Comparison of ENCODE assay signal across 9 mouse cellular contexts in the genomic region with DNA sequence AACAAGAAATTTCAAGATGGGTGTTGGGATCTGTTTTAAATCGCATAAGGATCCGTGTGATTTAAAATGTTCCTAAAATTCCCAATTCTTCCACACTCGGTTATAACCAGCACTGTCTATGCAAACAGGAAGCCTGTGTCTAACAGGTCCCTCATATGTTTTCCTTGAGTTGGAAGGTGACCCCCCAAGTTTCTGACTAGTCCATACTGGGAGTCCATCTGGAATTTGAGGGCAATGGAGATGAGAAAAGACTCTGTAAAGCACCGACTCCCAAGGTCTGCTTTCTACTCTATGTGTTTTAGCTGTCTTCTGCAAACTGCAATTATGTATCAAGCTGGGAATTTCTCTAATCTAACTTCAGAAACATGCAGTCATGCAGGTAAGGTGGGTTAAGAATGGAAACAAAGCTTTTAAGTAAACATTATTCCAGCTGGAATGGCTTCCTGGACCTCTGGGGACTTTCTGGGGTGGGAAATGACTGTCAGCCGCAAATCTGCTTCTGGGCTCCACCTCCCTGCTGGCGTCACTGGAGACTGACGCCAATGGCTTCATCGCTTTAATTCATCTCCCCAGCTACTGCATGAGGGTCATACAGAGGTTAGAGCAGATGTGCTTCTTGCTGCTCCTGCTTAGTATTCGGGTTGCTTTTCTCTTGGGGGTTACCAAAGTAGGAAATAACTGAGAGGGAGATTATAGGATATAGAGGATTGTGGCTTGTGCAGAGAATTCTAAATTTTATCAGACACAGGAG. TPM values are rescaled to one million over a fixed set of nuclear protein-coding genes. Genes with fewer than 3 reads are reported as not detected.
DNase-seq lines count a peak whose midpoint lies in the region; ATAC-seq and TF ChIP-seq lines count a peak whose summit lies in the region.
"Had no signal": no experiment of that assay in that cellular context is flagged by ENCODE, and none has a peak within 500 bp of the region (broad histone marks: within the 10 kb centered on the region; RNA-seq: fewer than 3 reads in every experiment).

No protein-coding gene starts in this region.

- no peaks in the 10 kb centered on the region for H3K9me3 ChIP-seq in hindbrain, embryonic 14.5 days (ENCODE audit: control insufficient read depth, low read length)
- H3K9me3 ChIP-seq in midbrain, postnatal 0 days (ENCODE audit: low read length): no peaks in the 10 kb centered on the region

- no peaks in the 10 kb centered on the region for H3K27me3 ChIP-seq in hindbrain, embryonic 14.5 days (ENCODE audit: control insufficient read depth, insufficient read depth, low read length)
- H3K27me3 ChIP-seq in midbrain, postnatal 0 days (ENCODE audit: insufficient read depth, low read length): no peaks in the 10 kb centered on the region
- H3K27me3 ChIP-seq in thymus, adult 2 months (ENCODE audit: control insufficient read depth, insufficient read depth, low read length): no peaks in the 10 kb centered on the region

- H3K4me2 ChIP-seq in hindbrain, embryonic 14.5 days (replicated peaks): peak overlapping the region; percentile 21
- no peak overlapping the region for H3K4me2 ChIP-seq in midbrain, postnatal 0 days (ENCODE audit: low read depth, low read length, poor library complexity, severe bottlenecking)

- peak overlapping the region; percentile 56 for H3K27ac ChIP-seq in gastrocnemius, adult 2 months
- peak overlapping the region; percentile 8; the same call in 1 of the 2 replicates for H3K27ac ChIP-seq in hindbrain, embryonic 14.5 days
- no peak overlapping the region for H3K27ac ChIP-seq in midbrain, postnatal 0 days (ENCODE audit: low read depth, low read length)
- no peak overlapping the region for H3K27ac ChIP-seq in thymus, adult 2 months (ENCODE audit: control insufficient read depth, insufficient read depth, low read length)
- H3K27ac ChIP-seq: liver, embryonic 14.5 days had no signal

- peak; percentile 12 to 21 for DNase-seq in frontal cortex, postnatal 10 days (ENCODE audit: low spot score in 2 of 2)
- peak; percentile 57 for DNase-seq in gastrocnemius, adult 2 months
- DNase-seq in hindbrain, embryonic 14.5 days (ENCODE audit: low spot score): peak; percentile 38
- peak; percentile 63 for DNase-seq in midbrain, postnatal 0 days (ENCODE audit: low spot score)
- DNase-seq in layer of hippocampus, postnatal 36 days: no peak
- DNase-seq in urinary bladder, postnatal 14 days (ENCODE audit: low spot score): no peak
- no peak for DNase-seq in thymus, adult 2 months

- intact Hi-C loops in gastrocnemius, adult 2 months (cut with DNase I): loop anchor here (5.0 kb wide), 1 partner anchor 188 kb away; no protein-coding TSS in a partner anchor

- TF ChIP-seq CTCF in gastrocnemius, adult 2 months (IDR thresholded peaks at IDR 0.05): no peak
- no peak for TF ChIP-seq CTCF in midbrain, postnatal 0 days (IDR thresholded peaks at IDR 0.05)
- TF ChIP-seq CTCF in thymus, adult 2 months (IDR thresholded peaks at IDR 0.05; ENCODE audit: borderline replicate concordance, control insufficient read depth, extremely low read depth, insufficient read depth, low read length, poor library complexity): no peak

- H3K4me1 ChIP-seq in hindbrain, embryonic 14.5 days (replicated peaks; ENCODE audit: control insufficient read depth, insufficient read depth, low read length): peaks cover 7% of the 10 kb centered on the region
- no peaks in the 10 kb centered on the region for H3K4me1 ChIP-seq in midbrain, postnatal 0 days (ENCODE audit: insufficient read depth, low read length)
- H3K4me1 ChIP-seq in thymus, adult 2 months (replicated peaks; ENCODE audit: control insufficient read depth, insufficient read depth, low read length): no peaks in the 10 kb centered on the region

- ATAC-seq in frontal cortex, adult (ENCODE audit: low TSS enrichment): no peak
- no peak for ATAC-seq in hindbrain, embryonic 14.5 days (ENCODE audit: low FRiP score)
- ATAC-seq in midbrain, postnatal 0 days (ENCODE audit: low FRiP score): 0 out of 2 replicates have a peak, but pooled peaks have one; percentile 63

- no peak overlapping the region for H3K9ac ChIP-seq in hindbrain, embryonic 14.5 days
- H3K9ac ChIP-seq in midbrain, postnatal 0 days (replicated peaks; ENCODE audit: low read length, poor library complexity, severe bottlenecking): 0 out of 2 replicates have a peak overlapping the region, but pooled peaks have one; percentile 19
- H3K9ac ChIP-seq: liver, embryonic 14.5 days had no signal

- H3K36me3 ChIP-seq in hindbrain, embryonic 14.5 days (replicated peaks; ENCODE audit: control insufficient read depth, insufficient read depth): no peaks in the 10 kb centered on the region
- no peaks in the 10 kb centered on the region for H3K36me3 ChIP-seq in midbrain, postnatal 0 days (ENCODE audit: insufficient read depth, low read length)
- no peaks in the 10 kb centered on the region for H3K36me3 ChIP-seq in thymus, adult 2 months (ENCODE audit: control insufficient read depth, insufficient read depth, low read length)

- H3K4me3 ChIP-seq in gastrocnemius, adult 2 months: peak overlapping the region; percentile 29; the same call in 1 of the 2 replicates
- H3K4me3 ChIP-seq in hindbrain, embryonic 14.5 days (replicated peaks; ENCODE audit: low read length): no peak overlapping the region
- no peak overlapping the region for H3K4me3 ChIP-seq in midbrain, postnatal 0 days (ENCODE audit: low read depth, low read length)
- no peak overlapping the region for H3K4me3 ChIP-seq in thymus, adult 2 months (ENCODE audit: control insufficient read depth, insufficient read depth, low read length)

- 38% methylated on average over 9 of the region's 9 CpGs for WGBS in hindbrain, embryonic 14.5 days
- WGBS in midbrain, postnatal 0 days: 37% methylated on average over 9 of the region's 9 CpGs
- WGBS in thymus, adult 2 months: 77% methylated on average over 9 of the region's 9 CpGs

- TF ChIP-seq POLR2A in thymus, adult 2 months (IDR thresholded peaks at IDR 0.05; ENCODE audit: control insufficient read depth, extremely low read depth, insufficient read depth, low read length, poor library complexity): no peak

RNA-seq across cellular contexts. Expression of a gene that starts 25.7 kb away (rescaled TPM):
- total RNA-seq in gastrocnemius, adult 2 months (2021): not detected
- polyA plus RNA-seq in hindbrain, embryonic 14.5 days (2014; fragmentation: Nextera tagmentation; extraction: Ambion mirVana): 3.4 and 4.8 TPM in 2 replicates
- total RNA-seq in midbrain, postnatal 0 days (2014; rRNA removed): 4.6 and 5.6 TPM in 2 replicates
- 4.8 TPM in 2 replicates for polyA plus RNA-seq in midbrain, postnatal 0 days (2015; fragmentation: Nextera tagmentation; extraction: Ambion mirVana)
- total RNA-seq in layer of hippocampus, postnatal 36 days (2021): 10 to 100 TPM; 15.5 to 17.3 TPM
- 0.18 and 0.23 TPM in 2 replicates for polyA plus RNA-seq in thymus, adult 2 months (2012; rRNA removed)

Comparison
In these comparisons a context has a peak if more than half of its experiments do, and no peak if none do; other contexts are left out.
1. DNase-seq: peak in frontal cortex, postnatal 10 days (2 of 2), gastrocnemius, adult 2 months (single experiment), hindbrain, embryonic 14.5 days (single experiment) and midbrain, postnatal 0 days (single experiment); none in layer of hippocampus, postnatal 36 days (0 of 2), urinary bladder, postnatal 14 days (single experiment) and thymus, adult 2 months (single experiment).
2. H3K27ac ChIP-seq: peak in gastrocnemius, adult 2 months (single experiment) and hindbrain, embryonic 14.5 days (single experiment); none in midbrain, postnatal 0 days (single experiment) and thymus, adult 2 months (single experiment).